Mouse (Mus musculus) testis, adult 2 months (tissue): ENCODE results near the gene Fshr.

Experiments
- CTCF ChIP-seq: fragments of 200-500 bp; IDR thresholded peaks from 2 replicates; pipeline ENCODE4 v1.5.1; 2012; ENCODE audit warnings: low read depth, mild to moderate bottlenecking, inconsistent platforms, low read length, moderate library complexity; ENCODE audit not compliant: control insufficient read depth, insufficient read depth, insufficient replicate concordance
- POLR2A ChIP-seq: fragments of 200-500 bp; IDR thresholded peaks from 2 replicates; pipeline ENCODE4 v1.6.1; 2012; ENCODE audit warnings: low read depth, mild to moderate bottlenecking, inconsistent platforms, low read length, moderate library complexity; ENCODE audit not compliant: control insufficient read depth

DNA sequence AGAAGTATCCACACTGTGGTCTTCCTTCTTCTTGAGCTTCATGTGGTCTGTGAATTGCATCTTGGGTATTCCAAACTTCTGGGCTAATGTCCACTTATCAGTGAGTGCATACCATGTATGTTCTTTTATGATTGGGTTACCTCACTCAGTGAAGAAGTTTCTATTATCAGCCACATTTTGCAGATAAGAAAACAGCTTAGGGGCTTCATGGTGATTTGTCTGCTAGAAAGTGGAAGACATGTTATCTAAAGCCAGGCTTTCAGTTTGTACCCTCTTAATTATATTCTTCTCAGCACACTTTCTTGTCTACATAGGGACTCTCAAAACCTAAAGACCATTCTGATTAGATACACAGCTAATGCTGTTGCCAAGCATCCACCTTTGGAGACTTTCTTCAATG lies 165.8 kb downstream of the Fshr start:
- TF ChIP-seq POLR2A (no peak), CTCF (no peak)
